Mouse (Mus musculus) CH12.LX (cell line): Measurements from ENCODE around the gene Klhl26. TPM values are rescaled to one million over a fixed set of nuclear protein-coding genes. Genes with fewer than 3 reads are reported as not detected.

Experiments used
- DNase-seq: peaks from one replicate; pipeline ENCODE4 v3.0.0-alpha.2; 2013; ENCODE audit errors: extremely low read depth
- H3K27ac ChIP-seq: 2 replicates; pipeline ENCODE4 v1.5.1; 2012; ENCODE audit warnings: low read depth, mild to moderate bottlenecking, control low read depth, moderate library complexity; ENCODE audit not compliant: insufficient read depth
- H3K27me3 ChIP-seq: replicated peaks from 2 replicates; pipeline ENCODE3; 2012; ENCODE audit warnings: inconsistent platforms
- H3K36me3 ChIP-seq, 2 experiments: replicated peaks in 1 of 2; 2 replicates each; pipeline versions ENCODE3 to v1.6.1; 2012; ENCODE audit warnings: inconsistent platforms in 1 of 2, low read length in 1 of 2, mild to moderate bottlenecking in 1 of 2, mixed read lengths in 1 of 2, moderate library complexity in 1 of 2; ENCODE audit not compliant: control insufficient read depth in 1 of 2, insufficient read depth in 1 of 2
- H3K4me1 ChIP-seq, 2 experiments: 2 replicates each; pipeline ENCODE4 v1.6.1; 2012; ENCODE audit warnings: inconsistent platforms in 1 of 2, moderate library complexity in 1 of 2; ENCODE audit not compliant: insufficient read depth in 2 of 2, control insufficient read depth in 1 of 2
- H3K4me2 ChIP-seq: 2 replicates; pipeline ENCODE4 v1.6.1; 2012; ENCODE audit warnings: low read depth, mild to moderate bottlenecking, control low read depth; ENCODE audit not compliant: poor library complexity, insufficient read depth, severe bottlenecking
- H3K4me3 ChIP-seq, 3 experiments: fragments of 150-350 bp in 1 of 3; sonication (generic) in 1 of 3; replicated peaks in 1 of 3; 2 replicates each; pipeline versions ENCODE3 to v1.5.1; 2011 to 2012; ENCODE audit warnings: low read depth in 2 of 3, low read length in 2 of 3, mild to moderate bottlenecking in 2 of 3, moderate library complexity in 2 of 3, control low read depth in 1 of 3, improper control_type of control experiment in 1 of 3, inconsistent platforms in 1 of 3, mixed read lengths in 1 of 3; ENCODE audit not compliant: poor library complexity in 1 of 3
- H3K79me2 ChIP-seq: replicated peaks from 2 replicates; pipeline ENCODE4 v1.6.1; 2012; ENCODE audit warnings: mild to moderate bottlenecking, moderate library complexity; ENCODE audit not compliant: control insufficient read depth, poor library complexity, insufficient read depth, severe bottlenecking; ENCODE audit errors: extremely low read depth
- H3K9ac ChIP-seq: 2 replicates; pipeline ENCODE4 v1.6.1; 2012; ENCODE audit warnings: low read depth, mild to moderate bottlenecking, control low read depth, moderate library complexity; ENCODE audit not compliant: insufficient read depth
- H3K9me3 ChIP-seq: replicated peaks from 2 replicates; pipeline ENCODE3; 2012; ENCODE audit warnings: low read length, inconsistent platforms, mixed read lengths
- CHD1 ChIP-seq: IDR thresholded peaks from 2 replicates; pipeline ENCODE4 v1.6.1; 2012; ENCODE audit warnings: low read depth, low read length, improper control_type of control experiment, inconsistent platforms
- CTCF ChIP-seq, 2 experiments: IDR thresholded peaks in 1 of 2; conservative IDR thresholded peaks in 1 of 2; 2 replicates each; pipeline ENCODE4 v1.5.1; 2011 to 2012; ENCODE audit warnings: low read depth in 2 of 2, low read length in 2 of 2, improper control_type of control experiment in 1 of 2, inconsistent platforms in 1 of 2, mild to moderate bottlenecking in 1 of 2, moderate library complexity in 1 of 2
- EP300 ChIP-seq: IDR thresholded peaks from 2 replicates; pipeline ENCODE4 v1.6.1; 2011; ENCODE audit warnings: low read length, improper control_type of control experiment
- IRF4 ChIP-seq: IDR thresholded peaks from 2 replicates; pipeline ENCODE4 v1.6.1; 2014; ENCODE audit warnings: low read depth, mild to moderate bottlenecking, inconsistent platforms, low read length, improper control_type of control experiment
- JUND ChIP-seq: conservative IDR thresholded peaks from 2 replicates; pipeline ENCODE4 v1.6.1; 2011; ENCODE audit warnings: low read depth, low read length, improper control_type of control experiment
- MAFK ChIP-seq: IDR thresholded peaks from 2 replicates; pipeline ENCODE4 v1.6.1; 2011; ENCODE audit warnings: low read length, improper control_type of control experiment; ENCODE audit not compliant: insufficient replicate concordance
- MAX ChIP-seq: IDR thresholded peaks from 2 replicates; pipeline ENCODE4 v1.6.1; 2011; ENCODE audit warnings: low read length, improper control_type of control experiment
- MAZ ChIP-seq: IDR thresholded peaks from 2 replicates; pipeline ENCODE4 v1.6.1; 2012; ENCODE audit warnings: low read depth, mild to moderate bottlenecking, inconsistent platforms, low read length, improper control_type of control experiment, moderate library complexity
- MXI1 ChIP-seq: IDR thresholded peaks from 2 replicates; pipeline ENCODE4 v1.6.1; 2011; ENCODE audit warnings: mild to moderate bottlenecking, low read depth, low read length, improper control_type of control experiment
- NELFE ChIP-seq: IDR thresholded peaks from 2 replicates; pipeline ENCODE4 v1.6.1; 2011; ENCODE audit warnings: low read depth, low read length, improper control_type of control experiment
- POLR2AphosphoS2 ChIP-seq: IDR thresholded peaks from 2 replicates; pipeline ENCODE4 v1.6.1; 2011; ENCODE audit warnings: low read depth, low read length, improper control_type of control experiment
- TCF12 ChIP-seq: IDR thresholded peaks from 2 replicates; pipeline ENCODE4 v1.6.1; 2014; ENCODE audit warnings: low read depth, mild to moderate bottlenecking, inconsistent platforms, low read length, improper control_type of control experiment
- USF2 ChIP-seq: conservative IDR thresholded peaks from 2 replicates; pipeline ENCODE4 v1.6.1; 2011; ENCODE audit warnings: low read depth, low read length, improper control_type of control experiment
- dilution Hi-C: fragments of 300-500 bp; cut with MboI; formaldehyde crosslinking; loops from 2 replicates; pipeline ENCODE4 v1.14.3; 2020; ENCODE audit warnings: low sequenced_read_pairs; ENCODE audit not compliant: extremely low pct_unique_long_range_greater_than_20kb, extremely low pct_ligation_motif_present
- in situ Hi-C: fragments of 300-500 bp; cut with MboI; formaldehyde crosslinking; loops from 3 replicates; pipeline ENCODE4 v1.14.3; 2019; ENCODE audit warnings: low sequenced_read_pairs, low pct_ligation_motif_present, low pct_unique_long_range_greater_than_20kb, mixed read lengths
- polyA plus RNA-seq: library from polyadenylated mRNA; unstranded; fragments of >175 nt; gene quantifications from 2 replicates; pipeline ENCODE4 v1.2.1, GENCODE M21; 2012; ENCODE audit warnings: low read depth; ENCODE audit not compliant: insufficient read length
- total RNA-seq, 2 experiments: library from RNA; depleted of rRNA; stranded (reverse); fragments of 300-350 nt in 1 of 2; fragments of >200 nt in 1 of 2; gene quantifications; 2 replicates each; pipeline ENCODE4 v1.2.3; 2012 to 2014

Gene Klhl26
- total and polyA plus RNA-seq, 3 experiments: 4.7 to 15.6 (median 6.0) TPM

- in situ Hi-C loops: no loop called here
- H3K27me3 ChIP-seq: no peaks in the 10 kb centered on the region
- dilution Hi-C loops: no loop called here
- H3K27ac ChIP-seq: no peak overlapping the region
- H3K4me2 ChIP-seq: no peak overlapping the region
- no peak for TF ChIP-seq NELFE
- TF ChIP-seq TCF12: peak; percentile 63; the same call in 1 of the 2 replicates
- no peak for TF ChIP-seq JUND
- peaks cover 5% of the 10 kb centered on the region for H3K9me3 ChIP-seq
- no peaks in the 10 kb centered on the region for H3K79me2 ChIP-seq
- H3K36me3 ChIP-seq: peaks cover 0 to 49% of the 10 kb centered on the region in 2 experiments
- H3K4me1 ChIP-seq: peaks cover 2 to 45% of the 10 kb centered on the region in 2 experiments; a peak in 3 of 4 replicates
- H3K9ac ChIP-seq: no peak overlapping the region
- DNase-seq: peak; percentile 29
- H3K4me3 ChIP-seq: no peak overlapping the region
Observed at GRCm38 (mm10) chr8:70406427-70407069, 70.2 kb downstream of the Klhl26 start.

- H3K4me2 ChIP-seq: no peak overlapping the region
- H3K4me1 ChIP-seq: peaks cover 2 to 45% of the 10 kb centered on the region in 2 experiments; a peak in 3 of 4 replicates
- dilution Hi-C loops (no loop called here), in situ Hi-C loops (no loop called here)
- H3K4me3 ChIP-seq: no peak overlapping the region
- no peak for TF ChIP-seq MAFK
- TF ChIP-seq MAZ: no peak
- no peak for TF ChIP-seq CTCF (conservative IDR thresholded peaks at IDR 0.05 in 1 of 2, IDR thresholded peaks at IDR 0.05 in 1 of 2; ENCODE audit: low read depth in 2 of 2, low read length in 2 of 2)
- TF ChIP-seq MAX: no peak
- TF ChIP-seq CHD1: no peak
- TF ChIP-seq IRF4: no peak
- TF ChIP-seq NELFE: no peak
- no peak for TF ChIP-seq USF2
- no peak for TF ChIP-seq POLR2AphosphoS2
- no peak for TF ChIP-seq MXI1
- no peak for TF ChIP-seq EP300
- no peaks in the 10 kb centered on the region for H3K79me2 ChIP-seq
- H3K27ac ChIP-seq: no peak overlapping the region
- H3K36me3 ChIP-seq: peaks cover 0 to 48% of the 10 kb centered on the region in 2 experiments
- H3K9me3 ChIP-seq: peaks cover 5% of the 10 kb centered on the region
- H3K9ac ChIP-seq: no peak overlapping the region
- no peaks in the 10 kb centered on the region for H3K27me3 ChIP-seq
- DNase-seq: no peak
Observed at GRCm38 (mm10) chr8:70405189-70405588, 71.6 kb downstream of the Klhl26 start.

- in situ Hi-C loops (no loop called here), dilution Hi-C loops (no loop called here)
- no peak overlapping the region for H3K27ac ChIP-seq
- H3K4me1 ChIP-seq: peaks cover 2 to 39% of the 10 kb centered on the region in 2 experiments; a peak in 3 of 4 replicates
- H3K9me3 ChIP-seq: peaks cover 5% of the 10 kb centered on the region
- TF ChIP-seq CTCF (conservative IDR thresholded peaks at IDR 0.05 in 1 of 2, IDR thresholded peaks at IDR 0.05 in 1 of 2; ENCODE audit: low read depth in 2 of 2, low read length in 2 of 2) (peak in 1 of 2 experiments; percentile 36; a peak in 2 of 4 replicates), JUND (no peak)
- H3K36me3 ChIP-seq: peaks cover 0 to 51% of the 10 kb centered on the region in 2 experiments
- H3K79me2 ChIP-seq: no peaks in the 10 kb centered on the region
- H3K4me2 ChIP-seq: no peak overlapping the region
- no peak overlapping the region for H3K4me3 ChIP-seq
- no peak for DNase-seq
- H3K9ac ChIP-seq: no peak overlapping the region
- H3K27me3 ChIP-seq: no peaks in the 10 kb centered on the region
Observed at GRCm38 (mm10) chr8:70404212-70404611, 72.6 kb downstream of the Klhl26 start.

Other genes with a start within 250 kb of the Klhl26 start
Only the 20 nearest of the 27 such genes appear.
- 12.5 and 14.0 TPM in 2 replicates for gene Homer3, start 194.1 kb downstream of the Klhl26 start, total RNA-seq (2012; rRNA removed)
- gene Homer3, start 194.1 kb downstream of the Klhl26 start, total RNA-seq (2014; rRNA removed): 7.5 and 9.0 TPM in 2 replicates
- 11.8 TPM in 2 replicates for gene Homer3, start 194.1 kb downstream of the Klhl26 start, polyA plus RNA-seq
- 76.6 and 77.3 TPM in 2 replicates for gene Ddx49, start 174.5 kb downstream of the Klhl26 start, total RNA-seq (2012; rRNA removed)
- gene Ddx49, start 174.5 kb downstream of the Klhl26 start, total RNA-seq (2014; rRNA removed): 58.9 and 64.9 TPM in 2 replicates
- 98.4 and 129 TPM in 2 replicates for gene Ddx49, start 174.5 kb downstream of the Klhl26 start, polyA plus RNA-seq
- gene Cope, start 174.4 kb downstream of the Klhl26 start, total RNA-seq (2012; rRNA removed): 204 and 243 TPM in 2 replicates
- gene Cope, start 174.4 kb downstream of the Klhl26 start, total RNA-seq (2014; rRNA removed): 134 and 139 TPM in 2 replicates
- gene Cope, start 174.4 kb downstream of the Klhl26 start, polyA plus RNA-seq: 148 and 191 TPM in 2 replicates
- 0.13 TPM in 1 of 2 replicates, not detected in the other for gene Cers1, start 161.2 kb downstream of the Klhl26 start, total RNA-seq (2012; rRNA removed)
- gene Cers1, start 161.2 kb downstream of the Klhl26 start, total RNA-seq (2014; rRNA removed): not detected in 2 replicates
- gene Cers1, start 161.2 kb downstream of the Klhl26 start, polyA plus RNA-seq: not detected in 2 replicates
- gene Gdf1, start 147.2 kb downstream of the Klhl26 start, total RNA-seq (2012; rRNA removed): 0.08 and 0.17 TPM in 2 replicates
- gene Gdf1, start 147.2 kb downstream of the Klhl26 start, total RNA-seq (2014; rRNA removed): not detected in 2 replicates
- gene Gdf1, start 147.2 kb downstream of the Klhl26 start, polyA plus RNA-seq: 0.26 TPM in 1 of 2 replicates, not detected in the other
- 39.6 and 45.7 TPM in 2 replicates for gene Upf1, start 123.7 kb downstream of the Klhl26 start, total RNA-seq (2012; rRNA removed)
- gene Upf1, start 123.7 kb downstream of the Klhl26 start, total RNA-seq (2014; rRNA removed): 27.0 and 31.1 TPM in 2 replicates
- gene Upf1, start 123.7 kb downstream of the Klhl26 start, polyA plus RNA-seq: 42.4 and 44.4 TPM in 2 replicates
- 0.08 and 0.13 TPM in 2 replicates for gene Comp, start 103.4 kb downstream of the Klhl26 start, total RNA-seq (2012; rRNA removed)
- not detected in 2 replicates for gene Comp, start 103.4 kb downstream of the Klhl26 start, total RNA-seq (2014; rRNA removed)
- gene Comp, start 103.4 kb downstream of the Klhl26 start, polyA plus RNA-seq: 0.16 TPM in 1 of 2 replicates, not detected in the other
- 1.8 and 2.0 TPM in 2 replicates for gene Crtc1, start 37.4 kb downstream of the Klhl26 start, total RNA-seq (2012; rRNA removed)
- gene Crtc1, start 37.4 kb downstream of the Klhl26 start, total RNA-seq (2014; rRNA removed): 1.3 and 2.2 TPM in 2 replicates
- 8.2 and 8.6 TPM in 2 replicates for gene Crtc1, start 37.4 kb downstream of the Klhl26 start, polyA plus RNA-seq
- gene Tmem59l, start 10.4 kb upstream of the Klhl26 start, total RNA-seq (2012; rRNA removed): not detected in 2 replicates
- not detected in 2 replicates for gene Tmem59l, start 10.4 kb upstream of the Klhl26 start, total RNA-seq (2014; rRNA removed)
- not detected in 2 replicates for gene Tmem59l, start 10.4 kb upstream of the Klhl26 start, polyA plus RNA-seq
- 1.1 and 1.2 TPM in 2 replicates for gene Crlf1, start 16.2 kb upstream of the Klhl26 start, total RNA-seq (2012; rRNA removed)
- 0.42 TPM in 2 replicates for gene Crlf1, start 16.2 kb upstream of the Klhl26 start, total RNA-seq (2014; rRNA removed)
- 0.44 and 0.78 TPM in 2 replicates for gene Crlf1, start 16.2 kb upstream of the Klhl26 start, polyA plus RNA-seq
- gene Rex1bd, start 29.8 kb upstream of the Klhl26 start, total RNA-seq (2012; rRNA removed): 87.3 and 90.0 TPM in 2 replicates
- gene Rex1bd, start 29.8 kb upstream of the Klhl26 start, total RNA-seq (2014; rRNA removed): 43.3 and 47.8 TPM in 2 replicates
- 38.4 and 59.9 TPM in 2 replicates for gene Rex1bd, start 29.8 kb upstream of the Klhl26 start, polyA plus RNA-seq
- 3,341 and 3,407 TPM in 2 replicates for gene Uba52, start 33.8 kb upstream of the Klhl26 start, total RNA-seq (2012; rRNA removed)
- 1,091 and 1,181 TPM in 2 replicates for gene Uba52, start 33.8 kb upstream of the Klhl26 start, total RNA-seq (2014; rRNA removed)
- 1,199 and 1,372 TPM in 2 replicates for gene Uba52, start 33.8 kb upstream of the Klhl26 start, polyA plus RNA-seq
- gene Fkbp8, start 50.8 kb upstream of the Klhl26 start, total RNA-seq (2012; rRNA removed): 246 and 266 TPM in 2 replicates
- gene Fkbp8, start 50.8 kb upstream of the Klhl26 start, total RNA-seq (2014; rRNA removed): 172 and 178 TPM in 2 replicates
- 176 and 178 TPM in 2 replicates for gene Fkbp8, start 50.8 kb upstream of the Klhl26 start, polyA plus RNA-seq
- gene Kxd1, start 51.0 kb upstream of the Klhl26 start, total RNA-seq (2012; rRNA removed): 45.7 and 63.4 TPM in 2 replicates
- gene Kxd1, start 51.0 kb upstream of the Klhl26 start, total RNA-seq (2014; rRNA removed): 67.9 and 68.0 TPM in 2 replicates
- 56.6 and 56.7 TPM in 2 replicates for gene Kxd1, start 51.0 kb upstream of the Klhl26 start, polyA plus RNA-seq
- 9.8 TPM in 2 replicates for gene Ell, start 62.5 kb upstream of the Klhl26 start, total RNA-seq (2012; rRNA removed)
- gene Ell, start 62.5 kb upstream of the Klhl26 start, total RNA-seq (2014; rRNA removed): 6.4 and 6.5 TPM in 2 replicates
- 14.0 and 17.9 TPM in 2 replicates for gene Ell, start 62.5 kb upstream of the Klhl26 start, polyA plus RNA-seq
- gene Isyna1, start 117.4 kb upstream of the Klhl26 start, total RNA-seq (2012; rRNA removed): 141 and 174 TPM in 2 replicates
- 99.9 and 107 TPM in 2 replicates for gene Isyna1, start 117.4 kb upstream of the Klhl26 start, total RNA-seq (2014; rRNA removed)
- 139 and 163 TPM in 2 replicates for gene Isyna1, start 117.4 kb upstream of the Klhl26 start, polyA plus RNA-seq
- 77.3 and 84.9 TPM in 2 replicates for gene Ssbp4, start 131.9 kb upstream of the Klhl26 start, total RNA-seq (2012; rRNA removed)
- 31.0 and 41.3 TPM in 2 replicates for gene Ssbp4, start 131.9 kb upstream of the Klhl26 start, total RNA-seq (2014; rRNA removed)
- gene Ssbp4, start 131.9 kb upstream of the Klhl26 start, polyA plus RNA-seq: 114 and 128 TPM in 2 replicates
- gene Lrrc25, start 139.2 kb upstream of the Klhl26 start, total RNA-seq (2012; rRNA removed): 0.25 and 0.30 TPM in 2 replicates
- gene Lrrc25, start 139.2 kb upstream of the Klhl26 start, total RNA-seq (2014; rRNA removed): 2.4 and 2.6 TPM in 2 replicates
- 4.0 and 5.9 TPM in 2 replicates for gene Lrrc25, start 139.2 kb upstream of the Klhl26 start, polyA plus RNA-seq
- 0.21 TPM in 1 of 2 replicates, not detected in the other for gene Gdf15, start 155.5 kb upstream of the Klhl26 start, total RNA-seq (2012; rRNA removed)
- gene Gdf15, start 155.5 kb upstream of the Klhl26 start, total RNA-seq (2014; rRNA removed): not detected in 2 replicates
- gene Gdf15, start 155.5 kb upstream of the Klhl26 start, polyA plus RNA-seq: 0.16 TPM in 1 of 2 replicates, not detected in the other
- 15.2 and 22.9 TPM in 2 replicates for gene Pgpep1, start 183.4 kb upstream of the Klhl26 start, total RNA-seq (2012; rRNA removed)
- gene Pgpep1, start 183.4 kb upstream of the Klhl26 start, total RNA-seq (2014; rRNA removed): 10.3 and 12.3 TPM in 2 replicates
- gene Pgpep1, start 183.4 kb upstream of the Klhl26 start, polyA plus RNA-seq: 30.0 and 35.1 TPM in 2 replicates